Mouse (Mus musculus) C2C12 (cell line): ENCODE results near the gene Fgd2.

Source experiments
- CTCF ChIP-seq: IDR thresholded peaks from one replicate; pipeline ENCODE4 v1.5.1; 2011; ENCODE audit not compliant: control insufficient read depth, insufficient read depth, insufficient read length
- FOSL1 ChIP-seq: IDR thresholded peaks from one replicate; pipeline ENCODE4 v1.8.0; 2011; ENCODE audit warnings: mild to moderate bottlenecking, low read length; ENCODE audit not compliant: poor library complexity, insufficient read depth, severe bottlenecking
- MAX ChIP-seq: IDR thresholded peaks from one replicate; pipeline ENCODE4 v1.6.1; 2011; ENCODE audit warnings: mild to moderate bottlenecking, control low read depth
- MYOD1 ChIP-seq: IDR thresholded peaks from one replicate; pipeline ENCODE4 v1.6.1; 2011; ENCODE audit warnings: low read depth; ENCODE audit not compliant: control insufficient read depth, insufficient read length
- USF1 ChIP-seq: IDR thresholded peaks from one replicate; pipeline ENCODE4 v1.6.1; 2011; ENCODE audit warnings: low read depth, mild to moderate bottlenecking, control low read depth, moderate library complexity

- TF ChIP-seq CTCF (no peak), MAX (no peak), USF1 (no peak), MYOD1 (no peak), FOSL1 (no peak)
Measured at GRCm38 (mm10) chr17:29400044-29400443, 39.3 kb downstream of the Fgd2 start.
